Mouse (Mus musculus) CD4-positive naive resting alpha-beta T cell, adult 57 days (primary cell): ENCODE measurements around the gene Pde6b. TPM values are rescaled to one million over a fixed set of nuclear protein-coding genes. Genes with fewer than 3 reads are reported as not detected.

Experiments
- total RNA-seq: library from RNA; stranded (reverse); gene quantifications from one replicate; pipeline ENCODE4 v1.2.4, GENCODE M21; 2023

Gene Pde6b
- total RNA-seq, result not detected

GRCm38 (mm10) chr5:108388201-108388600 lies at the start of gene Pde6b:
Pde6b (plus strand) TSS chr5:108388391.

DNA sequence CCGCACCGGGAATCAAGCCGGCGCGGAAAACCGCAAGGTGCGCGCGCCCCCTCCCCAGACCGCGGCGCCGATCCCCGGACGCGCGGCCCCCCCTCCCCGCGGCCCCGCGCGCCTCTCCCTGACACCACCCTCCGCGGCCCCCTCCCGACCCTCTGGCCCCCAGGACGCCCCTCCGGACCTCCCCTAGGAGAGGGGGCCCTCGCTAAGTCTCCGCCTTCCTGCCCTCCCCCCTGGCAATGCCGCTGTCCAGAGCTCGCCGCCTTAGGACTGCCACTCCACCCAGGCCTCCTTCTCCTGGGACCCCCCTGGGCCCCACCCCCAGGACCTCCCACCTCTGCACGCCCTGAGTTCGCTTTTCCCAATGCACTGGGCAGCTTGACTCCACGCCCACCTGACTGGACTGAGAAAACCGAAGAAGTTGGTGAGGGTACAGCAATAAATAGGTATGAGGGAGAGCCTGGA lies 20.3 kb upstream of the Pde6b start, which contains the start of gene Gm42517:
Gene Gm42517 (minus strand): TSS at position 52 of the 462 bp plus-strand sequence.

GRCm38 (mm10) chr5:108433804-108434587 lies 45.8 kb downstream of the Pde6b start, which contains the start of gene Atp5k:
Atp5k (minus strand) TSS chr5:108434448.

DNA sequence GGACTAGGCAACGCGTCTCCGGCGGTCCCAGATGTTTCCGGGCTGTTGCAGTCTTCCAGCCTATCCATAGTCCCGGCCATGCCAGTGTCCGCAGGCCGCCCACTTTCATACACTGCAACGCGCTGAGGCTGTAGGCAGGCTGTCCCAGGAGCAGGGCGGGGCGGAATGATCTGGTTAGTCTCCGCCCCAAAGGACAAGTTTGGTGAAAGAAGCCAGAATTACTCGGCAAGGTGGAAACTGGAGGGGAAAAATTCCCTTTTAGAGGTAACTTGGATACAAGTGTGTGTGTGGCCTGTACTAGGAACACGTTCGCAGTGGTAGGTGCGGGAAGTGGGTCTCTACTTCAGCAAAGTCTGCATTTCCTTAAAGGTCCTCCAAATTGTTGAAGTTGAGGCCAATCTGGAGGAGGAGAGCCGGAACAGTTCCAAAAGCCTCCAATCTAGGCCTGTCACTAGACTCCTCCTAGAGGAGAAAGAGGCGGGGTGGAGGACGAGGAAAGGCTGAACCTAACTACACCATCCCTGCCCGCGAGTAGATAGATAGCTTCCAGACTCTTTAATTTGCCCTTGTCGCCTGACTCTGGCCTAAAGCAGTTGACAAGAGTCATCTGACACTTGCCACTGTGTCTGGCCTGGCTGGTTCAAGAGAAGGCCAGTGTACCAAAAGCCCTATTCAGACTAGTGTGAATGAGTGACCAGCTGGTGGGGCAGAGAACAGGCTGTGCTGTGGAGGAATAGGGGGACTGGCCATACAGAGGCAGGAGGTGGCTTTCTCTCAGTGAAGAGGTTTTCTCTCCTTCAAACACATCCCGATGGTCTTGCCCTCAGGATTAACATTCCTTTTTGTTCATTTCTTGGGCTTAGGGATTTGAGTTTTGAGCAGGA lies 60.8 kb downstream of the Pde6b start, which contains the start of gene Mfsd7a:
Gene Mfsd7a (minus strand): TSS at position 107 of the 884 bp plus-strand sequence.

DNA sequence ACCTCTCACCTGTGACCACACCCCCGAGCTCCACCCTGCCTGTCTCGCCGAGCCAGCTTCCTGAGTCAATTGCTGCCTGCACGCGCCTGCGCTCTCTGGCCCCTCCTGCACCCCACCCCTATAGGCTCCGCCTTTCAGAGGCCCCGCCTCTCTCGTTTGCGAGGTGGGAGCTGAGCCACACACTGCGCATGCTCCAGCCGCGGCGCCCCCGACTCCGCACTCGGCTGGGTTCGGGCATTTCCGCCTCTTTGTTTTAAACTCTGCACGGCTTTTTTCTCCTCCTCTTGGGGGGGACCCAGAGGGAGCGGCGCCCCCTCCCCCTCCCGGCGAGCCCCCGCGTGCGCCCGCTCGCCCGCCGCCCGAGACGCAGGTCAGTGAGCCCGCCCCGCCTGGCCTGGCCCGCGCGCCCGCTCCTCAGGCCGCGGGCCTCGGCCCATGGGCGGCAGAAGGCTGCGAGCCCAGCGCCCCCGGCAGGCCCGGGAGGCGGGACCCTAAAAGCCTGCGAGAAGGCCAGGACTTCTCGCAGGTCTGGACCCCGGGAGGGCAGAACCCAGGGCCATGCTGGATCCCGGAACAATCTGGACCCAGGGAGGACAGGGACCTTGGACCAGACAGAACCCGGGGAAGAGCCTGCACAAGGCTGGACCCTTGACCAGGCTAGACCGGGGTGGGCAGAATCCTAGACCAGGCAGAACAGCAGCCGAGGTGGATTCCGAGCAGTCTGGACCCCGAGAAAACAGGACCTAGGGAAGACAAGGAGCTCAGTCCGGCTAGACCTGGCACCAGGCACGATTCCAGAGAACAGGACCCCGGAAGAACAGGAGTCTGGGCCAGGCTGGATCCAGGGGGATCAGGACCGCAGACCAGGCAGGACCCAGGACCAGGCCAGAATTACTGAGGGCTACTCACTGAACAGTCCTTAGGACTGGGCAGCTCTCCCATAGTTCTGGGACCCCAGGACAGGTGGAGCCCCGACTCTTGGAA lies 73.2 kb downstream of the Pde6b start, which contains the start of gene Pcgf3:
Gene Pcgf3 (plus strand): TSS at position 151 of the 984 bp plus-strand sequence.

Other genes with a start within 250 kb of the Pde6b start
- gene Dr1, start 119.5 kb upstream of the Pde6b start, total RNA-seq, result 41.7 TPM
- gene Pigg, start 75.8 kb upstream of the Pde6b start, total RNA-seq, result 2.0 TPM
- gene Gm42517, start 20.5 kb upstream of the Pde6b start, total RNA-seq, result not detected
- gene Atp5k, start 46.1 kb downstream of the Pde6b start, total RNA-seq, result 67.0 TPM
- not detected for gene Mfsd7a, start 60.5 kb downstream of the Pde6b start, total RNA-seq
- gene Pcgf3, start 72.8 kb downstream of the Pde6b start, total RNA-seq, result 25.6 TPM
- gene Cplx1, start 161.6 kb downstream of the Pde6b start, total RNA-seq, result 0.53 TPM
- 168 TPM for gene Gak, start 241.4 kb downstream of the Pde6b start, total RNA-seq
- gene Tmem175, start 241.4 kb downstream of the Pde6b start, total RNA-seq, result 22.2 TPM